Mouse (Mus musculus) ZHBTc4 (cell line): Measurements from ENCODE around the gene Olfr263.
A peak's percentile ranks its signal among the peaks of the same experiment; 100 is the strongest.
"Not testable (repeated sequence)": the region's sequence is repeated elsewhere in the genome, so short reads cannot be mapped to it uniquely, and the experiment has no call there.

Source experiments
- DNase-seq: peaks from one replicate; pipeline ENCODE4 v3.0.0-alpha.2; 2011; ENCODE audit warnings: low read depth, low spot score

The Olfr263 gene

DNA sequence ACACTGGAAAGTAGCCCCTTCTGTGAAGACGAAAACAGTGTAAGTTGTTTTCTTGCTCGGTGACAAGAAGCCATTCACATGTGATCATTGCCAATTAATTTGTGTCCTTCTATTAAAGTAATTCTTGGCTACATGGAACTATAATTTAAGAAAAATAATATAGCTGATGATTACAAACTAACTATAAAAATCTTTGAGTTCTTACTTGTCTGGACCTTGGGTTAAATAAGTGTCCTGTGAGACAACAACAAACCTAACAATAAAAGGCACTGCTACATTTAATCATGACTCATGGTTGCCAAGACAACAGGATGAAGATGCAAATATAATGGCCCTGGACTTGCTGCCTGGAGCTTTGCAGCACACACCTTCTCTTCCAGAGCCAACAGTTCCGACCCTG, at the start of gene Olfr263:
Olfr263 (plus strand) TSS at position 301 of the 400 bp plus-strand sequence.
- not testable (repeated sequence) for DNase-seq

GRCm38 (mm10) chr13:21082686-21083085, 46.8 kb upstream of the Olfr263 start:
- no peak for DNase-seq

DNA sequence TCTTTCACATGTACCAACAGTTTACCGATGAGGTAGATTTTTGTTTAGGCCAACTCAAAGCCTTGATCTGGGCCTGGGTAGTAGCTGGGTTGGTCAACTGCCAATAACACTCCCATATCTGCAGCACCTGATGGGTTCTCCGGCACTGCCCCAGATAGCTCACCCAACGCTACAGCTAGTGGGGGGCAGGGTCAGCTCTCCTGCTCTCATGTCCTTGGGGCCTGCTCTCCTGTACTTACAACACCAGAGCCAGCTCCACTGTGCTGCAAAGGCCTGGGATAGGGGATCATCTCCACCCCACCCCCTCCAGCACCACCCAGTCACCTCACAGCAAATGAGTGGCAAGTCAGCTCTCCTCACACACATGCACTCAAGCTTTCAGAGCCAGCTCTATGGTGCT, 19.7 kb upstream of the Olfr263 start:
- DNase-seq = no peak

DNA sequence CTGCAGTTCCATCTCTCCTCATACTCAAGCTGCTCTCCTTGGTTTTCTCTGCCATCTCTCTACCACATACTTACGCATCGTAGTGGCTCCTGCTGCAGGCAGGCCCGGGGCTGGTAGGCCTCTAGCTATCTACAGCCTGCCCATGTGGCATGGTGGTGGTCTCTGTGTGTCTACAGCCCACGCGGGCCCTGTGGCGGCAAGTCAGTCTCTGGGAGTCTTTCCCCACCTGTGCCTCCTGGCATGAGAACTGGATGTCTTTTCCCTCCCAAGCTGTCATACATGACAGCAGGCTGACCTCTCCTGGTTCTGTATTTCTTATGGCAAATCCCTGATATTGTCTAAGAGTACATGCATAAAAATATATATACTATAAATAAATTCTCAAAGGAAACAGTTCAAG, 19.0 kb upstream of the Olfr263 start:
- DNase-seq = no peak

DNA sequence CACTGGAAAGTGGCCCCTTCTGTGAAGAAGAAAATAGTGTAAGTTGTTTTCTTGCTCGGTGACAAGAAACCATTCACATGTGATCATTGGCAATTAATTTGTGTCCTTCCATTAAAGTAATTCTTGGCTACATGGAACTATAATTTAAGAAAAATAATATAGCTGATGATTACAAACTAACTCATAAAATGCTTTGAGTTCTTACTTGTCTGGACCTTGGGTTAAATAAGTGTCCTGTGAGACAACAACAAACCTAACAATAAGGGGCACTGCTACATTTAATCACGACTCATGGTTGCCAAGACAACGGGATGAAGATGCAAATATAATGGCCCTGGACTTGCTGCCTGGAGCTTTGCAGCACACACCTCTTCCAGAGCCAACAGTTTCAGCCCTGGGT, 18.3 kb upstream of the Olfr263 start, which contains the start of gene Olfr1369-ps1:
Olfr1369-ps1 (plus strand) TSS at position 301 of the 400 bp plus-strand sequence.
- DNase-seq = not testable (repeated sequence)

DNA sequence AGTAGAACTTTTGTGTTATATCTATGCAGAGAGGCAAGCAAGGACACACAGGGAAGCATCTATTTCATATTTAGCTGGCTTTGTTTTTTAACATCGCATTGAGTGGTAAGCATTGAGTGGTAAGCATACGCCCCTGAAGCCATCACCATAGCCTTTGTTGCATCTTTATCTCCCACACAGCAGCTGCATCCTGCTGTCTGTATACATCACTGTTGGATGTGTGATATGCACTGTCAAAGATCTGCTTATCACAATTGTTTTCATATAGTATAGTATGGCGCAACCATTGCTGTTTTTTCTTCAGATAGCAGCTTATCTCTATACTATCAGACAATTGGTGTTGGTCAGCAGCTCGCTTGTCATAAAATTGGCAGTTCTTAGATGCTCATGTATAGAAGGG, 15.3 kb upstream of the Olfr263 start:
- DNase-seq = no peak

GRCm38 (mm10) chr13:21142421-21142820, 13.0 kb downstream of the Olfr263 start:
- DNase-seq = peak; percentile 49

GRCm38 (mm10) chr13:21145767-21146166, 16.3 kb downstream of the Olfr263 start, which contains the start of gene Olfr1368:
Olfr1368 (minus strand) TSS chr13:21145867.
- DNase-seq = no peak

DNA sequence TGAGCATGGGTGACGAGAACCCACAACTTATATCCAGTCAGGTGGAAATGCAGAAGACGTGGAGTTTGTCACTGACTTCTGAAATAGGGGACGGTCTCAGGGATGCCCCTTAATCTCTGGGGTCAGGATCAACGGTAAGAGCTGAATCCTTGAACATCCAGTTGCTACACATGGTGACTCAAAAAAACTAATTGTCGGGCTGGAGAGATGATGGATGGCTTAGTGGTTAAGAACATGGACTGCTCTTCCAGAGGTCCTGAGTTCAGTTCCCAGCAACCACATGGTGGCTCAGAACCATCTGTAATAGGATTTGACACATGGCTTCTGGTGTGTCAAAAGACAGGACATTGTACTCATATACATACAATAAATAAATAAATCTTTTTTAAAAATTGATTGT, 26.4 kb downstream of the Olfr263 start:
- no peak for DNase-seq

GRCm38 (mm10) chr13:21158071-21158470, 28.6 kb downstream of the Olfr263 start:
- DNase-seq = peak; percentile 62

GRCm38 (mm10) chr13:21158785-21159474, 29.5 kb downstream of the Olfr263 start:
- peak; percentile 95 for DNase-seq

GRCm38 (mm10) chr13:21159475-21159819, 30.0 kb downstream of the Olfr263 start:
- no peak for DNase-seq

GRCm38 (mm10) chr13:21160041-21160511, 30.6 kb downstream of the Olfr263 start:
- DNase-seq = no peak

- peak; percentile 95 for DNase-seq
Measured at GRCm38 (mm10) chr13:21160657-21161590, 31.5 kb downstream of the Olfr263 start.

- no peak for DNase-seq
Measured at GRCm38 (mm10) chr13:21161591-21161990, 32.2 kb downstream of the Olfr263 start.

GRCm38 (mm10) chr13:21162591-21162990, 33.2 kb downstream of the Olfr263 start:
- no peak for DNase-seq

- peak; percentile 85 for DNase-seq
Measured at GRCm38 (mm10) chr13:21166936-21167909, 37.8 kb downstream of the Olfr263 start.

GRCm38 (mm10) chr13:21167910-21168300, 38.5 kb downstream of the Olfr263 start:
- peak; percentile 62 for DNase-seq

- peak; percentile 53 for DNase-seq
Measured at GRCm38 (mm10) chr13:21168371-21169011, 39.1 kb downstream of the Olfr263 start.

DNA sequence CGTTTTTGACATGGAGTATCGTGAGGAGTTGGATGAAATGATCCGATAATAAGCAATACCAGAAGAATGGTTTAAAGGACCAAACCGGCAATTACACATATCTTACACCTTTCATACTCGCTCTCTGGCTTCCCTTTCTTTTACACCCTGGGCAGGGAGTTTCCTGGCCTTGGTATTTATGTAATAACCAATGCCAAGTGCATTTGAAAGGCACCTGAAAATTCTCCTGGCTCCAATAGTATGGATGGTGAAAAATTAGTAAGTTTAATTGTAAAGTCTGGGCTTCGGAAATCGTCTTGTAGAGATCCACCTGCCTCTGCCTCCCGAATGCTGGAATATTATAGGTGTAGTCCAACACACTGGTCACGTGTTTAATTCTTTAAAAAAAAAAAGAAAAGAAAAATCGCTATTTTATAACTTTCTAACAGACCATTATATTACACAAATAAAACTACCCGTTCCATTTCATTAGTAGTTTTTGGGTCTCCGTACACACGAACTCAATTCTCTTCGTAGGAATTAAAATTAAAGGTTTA, 39.8 kb downstream of the Olfr263 start:
- DNase-seq = no peak
